Mouse (Mus musculus): ENCODE measurements around the gene C9.

DNA sequence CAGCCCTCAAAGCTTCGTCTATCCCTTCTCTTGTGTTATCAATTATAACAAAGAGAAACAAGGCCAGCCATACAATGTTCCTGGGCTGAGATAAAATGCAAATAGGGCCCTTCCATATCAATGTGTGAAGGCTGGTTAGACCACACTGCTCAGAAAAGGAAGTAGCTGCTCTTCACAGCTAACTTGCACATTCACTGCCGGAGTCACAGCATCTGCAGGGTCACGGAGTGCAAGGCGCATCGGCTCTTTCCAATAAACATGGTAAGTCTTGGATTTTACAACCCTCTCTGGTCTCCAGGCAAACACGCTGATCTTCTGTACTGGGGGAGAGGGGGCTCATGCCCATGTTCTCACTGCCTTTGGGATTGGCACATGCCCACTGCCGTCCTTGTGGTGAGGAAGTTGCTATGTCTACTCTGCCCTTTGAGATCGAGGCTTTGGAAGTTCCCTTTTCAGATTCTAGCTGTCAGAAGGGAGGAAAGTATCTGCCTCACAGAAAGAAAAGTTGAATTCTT, 77.6 kb downstream of the C9 start, which contains the start of gene Fyb:
- TF ChIP-seq POLR2A (IDR thresholded peaks at IDR 0.05; ENCODE audit: insufficient read depth, low read depth, low read length): no peak
- no peak for TF ChIP-seq CTCF (IDR thresholded peaks at IDR 0.05)
- TF ChIP-seq EP300 (IDR thresholded peaks at IDR 0.05; ENCODE audit: insufficient read depth, low read depth, low read length): no peak
